Mouse (Mus musculus): Measurements from ENCODE around the gene Garnl3.
A peak's percentile ranks its signal among the peaks of the same experiment; 100 is the strongest.

Garnl3 gene

GRCm38 (mm10) chr2:33131500-33132092, at the start of gene Garnl3:
Garnl3 (minus strand) TSS chr2:33131654.
- peak in 1 of 2 experiments; percentile 59 for DNase-seq

GRCm38 (mm10) chr2:33179930-33180630, 48.6 kb upstream of the Garnl3 start:
- peak; percentile 80 to 93 for DNase-seq

GRCm38 (mm10) chr2:33179171-33179929, 47.9 kb upstream of the Garnl3 start:
- DNase-seq = no peak

- no peak for DNase-seq
Observed at GRCm38 (mm10) chr2:33178243-33178932, 46.9 kb upstream of the Garnl3 start.

- DNase-seq = peak; percentile 69 to 89
Observed at GRCm38 (mm10) chr2:33177443-33178242, 46.2 kb upstream of the Garnl3 start.

DNA sequence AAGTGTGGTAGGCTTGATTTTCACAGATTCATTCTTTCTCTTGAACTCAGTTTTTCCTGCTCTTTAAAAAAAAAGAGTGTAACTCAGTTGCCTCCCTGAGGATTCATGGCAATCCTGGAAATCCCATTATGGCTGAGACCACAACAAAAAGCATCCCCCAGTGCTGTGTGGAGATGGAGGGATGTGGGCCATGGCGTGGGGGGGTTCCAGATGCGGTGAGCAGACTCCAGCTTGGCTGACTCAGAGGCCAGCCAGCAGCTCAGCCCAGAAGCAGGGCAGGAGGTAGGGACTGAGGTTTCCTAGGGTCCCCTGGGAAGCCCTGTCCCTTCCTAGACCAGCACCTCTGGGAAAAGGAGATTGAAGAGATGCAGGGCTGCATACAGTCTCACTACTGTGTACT, 45.5 kb upstream of the Garnl3 start:
- DNase-seq = no peak

GRCm38 (mm10) chr2:33176516-33176915, 45.1 kb upstream of the Garnl3 start:
- no peak for DNase-seq

DNA sequence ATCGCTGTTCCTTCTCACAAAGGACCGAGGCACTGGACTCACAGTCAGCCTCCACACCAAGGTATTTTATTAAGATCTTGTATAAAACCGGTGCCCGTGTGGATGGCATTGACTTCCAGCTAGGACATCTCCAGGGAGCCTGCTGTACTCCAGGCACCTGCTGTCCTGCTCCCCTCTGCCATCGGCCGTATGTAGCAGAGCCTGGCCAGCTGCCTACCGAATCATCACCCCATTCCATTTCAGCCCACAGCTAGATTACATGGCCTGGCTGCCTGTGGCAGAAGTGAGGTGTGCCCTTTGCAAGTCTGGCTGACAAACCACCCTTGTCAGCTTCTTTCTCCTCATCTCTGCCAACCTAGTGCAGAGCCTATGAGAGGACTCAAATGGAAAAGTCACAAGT, 42.2 kb upstream of the Garnl3 start:
- no peak for DNase-seq

GRCm38 (mm10) chr2:33173126-33173525, 41.7 kb upstream of the Garnl3 start:
- no peak for DNase-seq

DNA sequence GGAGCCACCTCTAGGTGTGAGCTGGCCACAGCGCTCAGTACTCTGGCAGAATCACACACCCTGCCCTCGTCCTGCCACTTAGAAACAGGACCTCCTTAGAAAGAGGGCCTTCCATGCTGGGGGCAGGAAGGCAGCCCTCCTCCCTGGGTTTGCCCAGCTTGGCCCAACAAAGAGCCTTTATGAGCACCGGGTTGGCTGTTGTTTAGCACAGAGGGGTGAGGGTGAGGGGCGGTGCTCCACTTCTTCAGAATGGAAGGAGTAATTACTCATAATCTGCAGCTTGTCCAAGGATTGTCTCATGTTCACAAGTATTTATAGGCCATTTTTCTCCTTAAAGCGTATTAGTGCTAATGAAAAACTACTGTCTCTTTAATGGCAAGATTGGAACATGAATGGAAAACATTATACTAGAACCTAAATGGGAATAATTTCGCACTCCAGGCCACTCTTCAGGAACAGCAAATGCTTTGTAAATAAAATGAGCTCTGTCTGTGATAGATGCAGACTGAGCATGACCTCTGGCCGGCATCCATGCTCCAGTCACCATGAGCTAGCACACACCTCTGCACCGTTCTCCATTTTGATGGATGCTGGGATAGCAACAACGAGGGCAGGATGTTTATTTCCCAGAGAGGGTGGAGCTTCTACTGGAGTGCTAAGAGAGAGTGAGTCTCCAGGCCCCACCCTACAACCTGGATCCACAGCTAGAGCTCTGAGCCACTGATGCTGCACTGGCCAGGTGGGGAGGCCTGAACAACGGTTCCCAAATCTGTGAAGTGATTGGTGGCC, 39.5 kb upstream of the Garnl3 start:
- no peak for DNase-seq

DNA sequence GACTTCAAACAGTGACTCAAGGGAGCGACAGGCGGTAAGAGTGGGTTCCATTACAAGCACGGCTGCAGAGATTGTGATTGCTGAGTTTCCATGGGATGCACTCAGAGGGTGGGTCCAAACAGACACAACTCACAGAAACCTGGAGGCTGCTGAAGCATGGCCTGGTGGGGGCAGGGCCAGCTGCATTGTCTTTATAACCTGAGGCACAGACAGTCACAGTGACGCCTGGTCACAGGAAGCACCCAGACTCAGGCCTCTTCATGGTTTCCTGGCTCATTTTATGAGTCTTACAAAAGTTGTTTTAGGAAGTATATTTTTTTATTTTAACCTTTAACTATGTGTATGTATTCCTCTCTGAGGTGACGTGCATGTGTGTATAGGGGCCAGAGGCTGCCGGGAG, 38.0 kb upstream of the Garnl3 start:
- no peak for DNase-seq

DNA sequence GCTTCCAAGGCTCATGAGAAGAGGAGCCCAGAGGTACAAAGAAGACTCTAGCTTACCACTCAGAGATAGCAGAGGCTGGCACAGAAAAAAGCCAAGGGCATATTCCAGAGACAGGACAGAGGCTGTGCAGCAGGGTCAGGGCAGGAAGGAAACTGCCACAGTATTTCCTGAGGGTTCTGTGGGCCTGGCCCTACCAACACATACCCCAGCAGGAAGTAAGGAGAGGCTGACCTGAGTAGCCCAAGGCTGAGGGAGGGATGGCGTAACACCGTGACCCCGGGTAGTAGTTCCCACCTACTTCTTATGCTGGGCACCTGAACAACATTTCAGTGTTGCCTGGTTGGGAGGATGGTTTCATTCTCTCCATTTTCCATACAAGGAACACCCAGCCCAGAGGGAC, 35.6 kb upstream of the Garnl3 start:
- DNase-seq = no peak

DNA sequence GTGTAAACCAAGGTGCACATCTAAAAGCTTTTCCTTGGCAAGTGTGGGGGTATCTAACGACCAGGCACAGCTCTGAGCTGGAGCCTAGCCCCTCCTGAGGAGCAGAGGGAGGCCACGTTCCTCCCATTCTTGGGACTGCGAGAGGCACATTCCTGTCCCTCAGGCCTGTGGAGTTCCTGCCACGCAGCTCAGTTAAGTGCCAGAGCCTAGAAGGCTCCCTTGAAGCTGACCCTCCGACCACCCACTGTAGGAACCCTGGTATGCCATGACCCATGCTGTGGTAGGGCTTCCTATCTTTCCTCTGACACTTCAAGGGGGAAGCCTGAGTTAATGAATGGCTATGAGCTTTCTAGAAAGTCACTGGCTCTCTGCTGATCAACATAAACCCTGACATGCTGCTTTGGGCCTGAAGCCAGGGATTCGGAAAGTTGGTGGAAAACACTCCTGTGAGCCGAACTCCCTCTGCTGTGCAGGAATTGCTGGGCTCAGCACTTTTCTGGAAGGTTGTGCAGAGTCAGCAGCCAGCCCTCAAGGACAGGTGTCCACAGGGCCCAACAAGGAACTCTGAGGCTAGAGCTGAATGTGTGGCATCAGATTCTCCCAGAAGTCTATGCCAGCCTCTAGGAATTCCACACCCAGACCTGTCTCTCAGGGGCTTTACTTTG, 34.4 kb upstream of the Garnl3 start:
- peak; percentile 88 to 93 for DNase-seq

DNA sequence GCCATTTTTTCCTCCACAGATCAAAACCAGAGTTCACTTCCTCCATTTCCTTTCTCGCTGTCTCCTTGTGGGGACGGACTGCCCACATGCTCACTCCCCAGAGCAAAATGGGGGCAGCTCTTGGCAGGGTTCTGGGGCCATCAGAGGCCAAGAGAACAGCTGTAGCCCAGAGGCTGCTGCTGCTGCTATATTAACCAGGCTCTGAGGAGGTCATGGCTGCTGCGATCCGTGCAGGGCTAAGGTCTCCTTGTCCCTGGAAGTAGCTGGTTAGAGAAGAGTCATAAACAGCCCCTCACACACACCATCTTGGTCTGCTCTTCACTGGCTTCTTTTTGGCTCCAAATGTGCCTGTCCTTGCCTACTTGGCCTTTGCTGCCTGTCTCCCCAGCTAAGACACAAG, 33.8 kb upstream of the Garnl3 start:
- peak; percentile 48 to 84 for DNase-seq

DNA sequence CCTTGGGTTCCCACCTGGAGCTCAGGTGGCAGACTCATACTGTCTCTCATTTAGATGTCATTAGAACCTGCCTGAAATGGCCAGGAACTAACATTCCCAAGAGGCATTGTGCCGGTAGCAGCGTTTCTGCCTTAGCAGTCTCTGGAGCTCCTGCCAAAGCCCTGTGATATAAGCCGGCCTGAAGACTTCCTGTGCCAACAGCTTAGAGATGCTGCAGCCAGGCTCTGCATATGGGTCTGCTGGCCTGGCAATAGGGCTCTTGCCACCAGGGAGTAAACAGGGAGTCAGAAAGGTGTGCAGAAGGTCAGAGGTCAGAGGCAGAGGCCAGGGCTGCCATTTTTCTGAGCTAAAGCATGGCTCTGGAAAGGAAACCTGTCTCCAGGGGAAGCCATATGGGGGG, 33.2 kb upstream of the Garnl3 start:
- DNase-seq = no peak

DNA sequence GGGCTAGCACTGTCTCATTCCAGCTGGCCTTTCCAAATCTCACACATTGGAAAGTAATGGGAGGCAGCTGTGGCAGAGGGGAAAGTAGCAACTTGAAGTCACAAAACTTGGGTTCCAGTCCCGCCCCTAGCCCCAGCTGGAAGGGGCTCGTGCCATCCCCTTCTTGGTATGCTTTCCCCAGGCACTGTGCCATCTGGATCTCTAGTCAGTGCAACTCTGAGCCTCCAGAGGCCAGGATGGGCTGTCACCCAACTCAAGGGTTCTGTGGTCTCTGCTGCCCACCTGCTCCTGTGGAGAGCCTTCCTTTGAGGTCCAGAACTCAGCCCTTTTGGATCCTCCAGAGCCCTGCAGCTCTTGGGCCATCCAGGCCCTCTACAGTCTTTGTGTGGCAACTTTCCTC, 30.7 kb upstream of the Garnl3 start:
- no peak for DNase-seq

GRCm38 (mm10) chr2:33160326-33160973, 29.0 kb upstream of the Garnl3 start:
- DNase-seq = peak; percentile 52 to 80

DNA sequence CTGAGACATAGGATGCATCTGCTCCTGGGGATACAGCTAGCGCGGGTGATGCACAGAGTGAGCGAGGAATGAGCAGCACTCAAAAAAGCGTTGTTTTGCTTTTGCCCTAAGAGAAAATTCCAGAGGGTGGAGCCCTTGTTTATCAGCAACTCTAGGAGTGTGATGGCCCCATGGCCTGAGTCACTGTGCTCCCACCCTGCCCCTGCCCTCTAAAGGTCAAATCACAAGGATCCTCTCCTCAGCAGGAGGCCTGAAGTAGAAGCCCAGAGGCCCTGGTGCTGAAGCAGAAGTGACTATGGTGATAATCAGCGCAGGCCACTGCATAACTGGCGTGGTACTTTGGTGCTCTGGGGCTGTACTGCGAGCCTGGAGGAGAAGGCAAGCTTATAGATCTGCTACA, 28.1 kb upstream of the Garnl3 start:
- no peak for DNase-seq

- peak in 1 of 2 experiments; percentile 52 for DNase-seq
Observed at GRCm38 (mm10) chr2:33158895-33159294, 27.4 kb upstream of the Garnl3 start.

- peak; percentile 69 to 88 for DNase-seq
Observed at GRCm38 (mm10) chr2:33156283-33156781, 24.9 kb upstream of the Garnl3 start.

Measured in kidney, postnatal 25 days (tissue).